Mouse (Mus musculus) heart, adult 2 months (tissue): Measurements from ENCODE around the gene Dnajb1.

ENCODE experiments used
- CTCF ChIP-seq: fragments of 200-600 bp; IDR thresholded peaks from 2 replicates; pipeline ENCODE4 v1.8.1; 2022; ENCODE audit warnings: antibody characterized with exemption, mild to moderate bottlenecking, moderate library complexity
- EP300 ChIP-seq: fragments of 200-500 bp; IDR thresholded peaks from 2 replicates; pipeline ENCODE4 v1.6.1; 2011; ENCODE audit warnings: low read depth, low read length, control low read depth; ENCODE audit not compliant: insufficient read depth
- POLR2A ChIP-seq: fragments of 200-500 bp; IDR thresholded peaks from 2 replicates; pipeline ENCODE4 v1.6.1; 2011; ENCODE audit warnings: mild to moderate bottlenecking, low read depth, low read length, control low read depth; ENCODE audit not compliant: insufficient read depth

DNA sequence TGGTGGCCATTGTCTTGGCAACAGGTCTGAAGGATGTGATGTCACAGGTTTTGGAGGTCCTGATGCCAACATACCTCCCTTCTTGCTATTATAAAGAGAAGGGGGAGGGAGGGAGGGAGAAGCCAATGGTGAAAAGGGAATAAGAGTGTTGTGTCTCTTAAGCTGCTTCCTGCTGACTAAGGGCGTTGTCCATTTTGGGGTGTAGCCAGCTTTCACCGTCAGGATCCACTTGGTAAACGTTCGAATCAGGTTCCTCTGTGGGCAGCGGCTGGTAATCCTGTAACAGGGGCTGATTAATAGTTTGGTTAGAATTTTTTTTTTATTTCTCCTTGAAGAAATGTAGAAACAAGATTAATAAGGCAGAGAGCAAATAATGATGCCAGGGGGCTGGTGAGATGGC is 31.7 kb downstream of the Dnajb1 start:
- no peak for TF ChIP-seq POLR2A
- no peak for TF ChIP-seq EP300
- no peak for TF ChIP-seq CTCF
